Mouse (Mus musculus): ENCODE measurements around the gene Elmo1. TPM values are rescaled to one million over a fixed set of nuclear protein-coding genes. Genes with fewer than 3 reads are reported as not detected.

Elmo1 gene
- total and polyA plus RNA-seq, 3 experiments: 23.1 to 50.2 (median 32.2) TPM

DNA sequence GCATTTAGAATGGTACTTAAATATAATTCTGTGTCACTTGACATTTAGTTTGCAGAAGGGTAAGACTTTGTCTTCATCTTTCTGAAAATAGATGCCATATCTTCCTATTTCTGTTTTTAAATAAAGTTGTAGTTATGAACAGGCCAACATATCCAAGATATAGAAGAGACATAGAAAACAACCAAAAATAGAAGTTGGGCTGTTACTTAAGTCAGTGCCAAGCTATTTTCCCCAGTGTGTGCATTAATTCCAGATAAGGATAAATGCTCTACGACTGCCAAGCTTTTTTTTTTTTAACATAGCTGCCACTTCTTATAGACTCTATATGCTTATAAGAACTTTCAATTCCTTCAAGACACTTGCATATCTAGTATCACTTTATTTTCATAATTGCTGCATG lies 511.0 kb downstream of the Elmo1 start:
- Histone ChIP-seq H3K4me3 (replicated peaks in 1 of 3; ENCODE audit: low read depth in 2 of 3, low read length in 2 of 3, poor library complexity in 1 of 3) (no peak overlapping the region), H3K79me2 (replicated peaks; ENCODE audit: control insufficient read depth, extremely low read depth, insufficient read depth, poor library complexity, severe bottlenecking) (no peaks in the 10 kb centered on the region), H3K9ac (ENCODE audit: insufficient read depth, low read depth) (no peak overlapping the region), H3K9me3 (replicated peaks; ENCODE audit: low read length) (no peaks in the 10 kb centered on the region), H3K4me2 (ENCODE audit: insufficient read depth, low read depth, poor library complexity, severe bottlenecking) (no peak overlapping the region), H3K27me3 (replicated peaks) (no peaks in the 10 kb centered on the region), H3K27ac (ENCODE audit: insufficient read depth, low read depth) (no peak overlapping the region), H3K36me3 (replicated peaks in 1 of 2; ENCODE audit: control insufficient read depth in 1 of 2, insufficient read depth in 1 of 2, low read length in 1 of 2) (peaks cover 34 to 78% of the 10 kb centered on the region in 2 experiments), H3K4me1 (ENCODE audit: control insufficient read depth in 1 of 2, insufficient read depth in 2 of 2) (peaks cover 0 to 5% of the 10 kb centered on the region in 2 experiments; a peak in 1 of 4 replicates)
- in situ Hi-C loops (cut with MboI; ENCODE audit: low pct_ligation_motif_present, low pct_unique_long_range_greater_than_20kb, low sequenced_read_pairs): no loop called here
- dilution Hi-C loops (cut with MboI; ENCODE audit: extremely low pct_ligation_motif_present, extremely low pct_unique_long_range_greater_than_20kb, low sequenced_read_pairs): no loop called here
- no peak for TF ChIP-seq MYC (IDR thresholded peaks at IDR 0.05; ENCODE audit: low read depth, low read length)
- no peak for TF ChIP-seq RCOR1 (conservative IDR thresholded peaks at IDR 0.05; ENCODE audit: low read depth, low read length)
- no peak for TF ChIP-seq BHLHE40 (IDR thresholded peaks at IDR 0.05; ENCODE audit: low read depth, low read length)
- no peak for TF ChIP-seq ELF1 (IDR thresholded peaks at IDR 0.05; ENCODE audit: low read depth, low read length)
- TF ChIP-seq CTCF (conservative IDR thresholded peaks at IDR 0.05 in 1 of 2, IDR thresholded peaks at IDR 0.05 in 1 of 2; ENCODE audit: low read depth in 2 of 2, low read length in 2 of 2): no peak
- no peak for TF ChIP-seq E2F4 (IDR thresholded peaks at IDR 0.05; ENCODE audit: insufficient replicate concordance, low read depth, low read length)
- no peak for TF ChIP-seq ZKSCAN1 (IDR thresholded peaks at IDR 0.05; ENCODE audit: borderline replicate concordance, low read depth, low read length)
- no peak for TF ChIP-seq TCF12 (IDR thresholded peaks at IDR 0.05; ENCODE audit: low read depth, low read length)
- no peak for TF ChIP-seq MEF2A (IDR thresholded peaks at IDR 0.05; ENCODE audit: borderline replicate concordance, low read depth, low read length)
- no peak for DNase-seq (ENCODE audit: extremely low read depth)

DNA sequence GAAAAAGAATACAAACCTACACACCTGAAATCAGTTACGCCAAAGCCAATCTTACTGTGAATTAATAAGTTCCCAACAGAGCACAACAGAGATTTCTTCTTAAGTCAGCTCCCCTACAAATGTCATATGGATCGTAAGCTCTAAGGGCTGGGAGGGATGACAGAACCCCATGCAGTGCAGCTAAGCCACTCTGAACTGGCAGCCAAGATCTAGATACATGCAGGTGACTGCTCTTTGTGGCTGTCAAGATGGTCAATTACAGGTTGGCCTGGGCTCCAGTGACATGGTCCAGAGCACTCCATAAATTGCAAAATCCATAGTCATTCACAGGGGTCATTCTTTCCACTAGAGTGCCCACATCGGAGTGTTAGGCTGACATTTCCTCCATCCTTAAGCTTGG lies 516.5 kb downstream of the Elmo1 start:
- no peaks in the 10 kb centered on the region for H3K79me2 ChIP-seq (replicated peaks; ENCODE audit: control insufficient read depth, extremely low read depth, insufficient read depth, poor library complexity, severe bottlenecking)
- H3K9ac ChIP-seq (ENCODE audit: insufficient read depth, low read depth): no peak overlapping the region
- peaks cover 26 to 55% of the 10 kb centered on the region in 2 experiments for H3K36me3 ChIP-seq (replicated peaks in 1 of 2; ENCODE audit: control insufficient read depth in 1 of 2, insufficient read depth in 1 of 2, low read length in 1 of 2)
- DNase-seq (ENCODE audit: extremely low read depth): no peak
- in situ Hi-C loops (cut with MboI; ENCODE audit: low pct_ligation_motif_present, low pct_unique_long_range_greater_than_20kb, low sequenced_read_pairs): no loop called here
- H3K9me3 ChIP-seq (replicated peaks; ENCODE audit: low read length): no peaks in the 10 kb centered on the region
- dilution Hi-C loops (cut with MboI; ENCODE audit: extremely low pct_ligation_motif_present, extremely low pct_unique_long_range_greater_than_20kb, low sequenced_read_pairs): no loop called here
- H3K27ac ChIP-seq (ENCODE audit: insufficient read depth, low read depth): no peak overlapping the region
- no peaks in the 10 kb centered on the region for H3K27me3 ChIP-seq (replicated peaks)
- peaks cover 3 to 7% of the 10 kb centered on the region in 2 experiments; a peak in 3 of 4 replicates for H3K4me1 ChIP-seq (ENCODE audit: control insufficient read depth in 1 of 2, insufficient read depth in 2 of 2)
- no peak overlapping the region for H3K4me3 ChIP-seq (replicated peaks in 1 of 3; ENCODE audit: low read depth in 2 of 3, low read length in 2 of 3, poor library complexity in 1 of 3)
- H3K4me2 ChIP-seq (ENCODE audit: insufficient read depth, low read depth, poor library complexity, severe bottlenecking): no peak overlapping the region
- TF ChIP-seq KAT2A (IDR thresholded peaks at IDR 0.05; ENCODE audit: insufficient replicate concordance, low read length): no peak

DNA sequence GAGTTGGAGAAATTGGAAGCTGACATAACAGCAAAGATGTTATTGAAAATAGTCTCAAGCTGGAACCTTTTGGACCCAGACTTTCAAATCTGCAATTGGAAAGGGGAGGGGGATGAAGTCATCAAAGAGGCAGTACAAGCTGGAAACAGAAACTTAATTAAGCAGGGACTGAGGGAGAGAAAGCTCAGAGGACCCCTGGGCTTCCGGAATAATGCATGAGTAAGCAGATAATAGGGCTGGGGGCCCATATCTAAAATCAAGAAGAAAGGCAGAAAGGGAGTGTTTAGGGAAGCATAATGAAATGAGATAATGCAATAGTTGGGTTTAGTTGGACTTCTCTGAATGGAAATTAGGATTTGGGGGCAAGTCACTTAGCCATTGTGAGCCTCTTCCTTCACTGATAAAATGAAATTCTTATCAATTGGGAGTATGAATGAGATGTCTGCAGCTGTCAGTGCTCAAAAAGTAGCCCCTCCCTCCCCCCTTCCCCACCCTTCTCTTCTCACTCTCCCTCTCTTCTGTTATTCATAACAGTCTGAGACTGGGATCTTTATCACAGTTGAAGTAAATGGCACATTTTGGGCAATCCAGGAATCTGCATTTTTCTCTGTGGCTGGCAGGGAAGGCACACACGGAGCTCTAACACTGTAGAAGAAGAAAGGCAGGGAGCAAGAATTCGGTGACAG lies 518.8 kb downstream of the Elmo1 start:
- Histone ChIP-seq H3K4me1 (ENCODE audit: control insufficient read depth in 1 of 2, insufficient read depth in 2 of 2) (peaks cover 3 to 6% of the 10 kb centered on the region in 2 experiments; a peak in 3 of 4 replicates), H3K27ac (ENCODE audit: insufficient read depth, low read depth) (no peak overlapping the region), H3K36me3 (replicated peaks in 1 of 2; ENCODE audit: control insufficient read depth in 1 of 2, insufficient read depth in 1 of 2, low read length in 1 of 2) (peaks cover 20 to 38% of the 10 kb centered on the region in 2 experiments), H3K27me3 (replicated peaks) (no peaks in the 10 kb centered on the region), H3K9me3 (replicated peaks; ENCODE audit: low read length) (no peaks in the 10 kb centered on the region), H3K79me2 (replicated peaks; ENCODE audit: control insufficient read depth, extremely low read depth, insufficient read depth, poor library complexity, severe bottlenecking) (no peaks in the 10 kb centered on the region), H3K4me2 (ENCODE audit: insufficient read depth, low read depth, poor library complexity, severe bottlenecking) (no peak overlapping the region), H3K9ac (ENCODE audit: insufficient read depth, low read depth) (no peak overlapping the region), H3K4me3 (replicated peaks in 1 of 3; ENCODE audit: low read depth in 2 of 3, low read length in 2 of 3, poor library complexity in 1 of 3) (no peak overlapping the region)
- TF ChIP-seq USF2 (conservative IDR thresholded peaks at IDR 0.05; ENCODE audit: low read depth, low read length): no peak
- no peak for TF ChIP-seq IRF4 (IDR thresholded peaks at IDR 0.05; ENCODE audit: low read depth, low read length)
- TF ChIP-seq ZC3H11A (IDR thresholded peaks at IDR 0.05; ENCODE audit: low read depth, low read length): no peak
- TF ChIP-seq MAZ (IDR thresholded peaks at IDR 0.05; ENCODE audit: low read depth, low read length): no peak
- TF ChIP-seq RAD21 (IDR thresholded peaks at IDR 0.05; ENCODE audit: low read depth, low read length): no peak
- TF ChIP-seq ZNF384 (IDR thresholded peaks at IDR 0.05; ENCODE audit: low read depth, low read length): no peak
- in situ Hi-C loops (cut with MboI; ENCODE audit: low pct_ligation_motif_present, low pct_unique_long_range_greater_than_20kb, low sequenced_read_pairs): no loop called here
- dilution Hi-C loops (cut with MboI; ENCODE audit: extremely low pct_ligation_motif_present, extremely low pct_unique_long_range_greater_than_20kb, low sequenced_read_pairs): no loop called here
- no peak for DNase-seq (ENCODE audit: extremely low read depth)
